Mouse (Mus musculus) cerebellum, adult 9-10 months (tissue): Measurements from ENCODE around the gene Aco2.
A peak's percentile ranks its signal among the peaks of the same experiment; 100 is the strongest.

Experiments used
- DNase-seq: peaks from one replicate; pipeline ENCODE4 v3.0.0; 2022

Gene Aco2

GRCm38 (mm10) chr15:81925760-81926445 is 53.8 kb downstream of the Aco2 start, which contains the start of gene Polr3h:
Gene Polr3h (minus strand): TSS chr15:81926240.
- DNase-seq, result peak; percentile 94

- DNase-seq, result no peak
Observed at GRCm38 (mm10) chr15:81926446-81926822, 54.3 kb downstream of the Aco2 start.

- no peak for DNase-seq
Observed at GRCm38 (mm10) chr15:81927741-81928140, 55.6 kb downstream of the Aco2 start.

GRCm38 (mm10) chr15:81928277-81928676 is 56.2 kb downstream of the Aco2 start:
- DNase-seq, result no peak

GRCm38 (mm10) chr15:81932951-81933470 is 60.9 kb downstream of the Aco2 start:
- no peak for DNase-seq

- DNase-seq, result no peak
Observed at GRCm38 (mm10) chr15:81933986-81934385, 61.9 kb downstream of the Aco2 start.

GRCm38 (mm10) chr15:81935869-81936637 is 63.9 kb downstream of the Aco2 start:
- DNase-seq, result no peak

GRCm38 (mm10) chr15:81936679-81937078 is 64.6 kb downstream of the Aco2 start, which contains the start of gene Csdc2:
Gene Csdc2 (plus strand): TSS chr15:81936759.
- DNase-seq, result peak; percentile 82

GRCm38 (mm10) chr15:81937098-81937972 is 65.2 kb downstream of the Aco2 start:
- DNase-seq, result peak; percentile 75

GRCm38 (mm10) chr15:81938246-81938645 is 66.1 kb downstream of the Aco2 start:
- peak; percentile 80 for DNase-seq

GRCm38 (mm10) chr15:81939157-81939715 is 67.1 kb downstream of the Aco2 start:
- no peak for DNase-seq

- no peak for DNase-seq
Observed at GRCm38 (mm10) chr15:81939774-81940173, 67.7 kb downstream of the Aco2 start.

- no peak for DNase-seq
Observed at GRCm38 (mm10) chr15:81940219-81940618, 68.1 kb downstream of the Aco2 start.

GRCm38 (mm10) chr15:81941010-81941409 is 68.9 kb downstream of the Aco2 start:
- no peak for DNase-seq

- no peak for DNase-seq
Observed at GRCm38 (mm10) chr15:81943176-81943749, 71.2 kb downstream of the Aco2 start.

- DNase-seq, result no peak
Observed at GRCm38 (mm10) chr15:81949076-81949475, 77.0 kb downstream of the Aco2 start.

- no peak for DNase-seq
Observed at GRCm38 (mm10) chr15:81949476-81950131, 77.5 kb downstream of the Aco2 start.

GRCm38 (mm10) chr15:81950716-81951115 is 78.6 kb downstream of the Aco2 start:
- DNase-seq, result no peak

GRCm38 (mm10) chr15:81951159-81951558 is 79.0 kb downstream of the Aco2 start:
- no peak for DNase-seq

GRCm38 (mm10) chr15:81952310-81952709 is 80.2 kb downstream of the Aco2 start:
- no peak for DNase-seq

- DNase-seq, result peak; percentile 81
Observed at GRCm38 (mm10) chr15:81954151-81954583, 82.1 kb downstream of the Aco2 start.

GRCm38 (mm10) chr15:81954716-81955115 is 82.6 kb downstream of the Aco2 start:
- peak; percentile 50 for DNase-seq
